Mouse (Mus musculus) kidney, adult 2 months (tissue): ENCODE data around the gene Hmcn1.

Source experiments
- CTCF ChIP-seq: fragments of 200-500 bp; conservative IDR thresholded peaks from 2 replicates; pipeline ENCODE4 v1.5.1; 2011; ENCODE audit warnings: low read depth, mild to moderate bottlenecking, control low read depth, low read length, moderate library complexity, mixed read lengths; ENCODE audit not compliant: insufficient read depth, insufficient read length
- POLR2A ChIP-seq: fragments of 200-500 bp; IDR thresholded peaks from one replicate; pipeline ENCODE4 v1.6.1; 2011; ENCODE audit warnings: low read depth, low read length, control low read depth

- TF ChIP-seq POLR2A (no peak), CTCF (no peak)
Observed at GRCm38 (mm10) chr1:151004007-151004406, 10.8 kb upstream of the Hmcn1 start.
